Comparison of ENCODE assay signal across 8 mouse cellular contexts in the genomic region with DNA sequence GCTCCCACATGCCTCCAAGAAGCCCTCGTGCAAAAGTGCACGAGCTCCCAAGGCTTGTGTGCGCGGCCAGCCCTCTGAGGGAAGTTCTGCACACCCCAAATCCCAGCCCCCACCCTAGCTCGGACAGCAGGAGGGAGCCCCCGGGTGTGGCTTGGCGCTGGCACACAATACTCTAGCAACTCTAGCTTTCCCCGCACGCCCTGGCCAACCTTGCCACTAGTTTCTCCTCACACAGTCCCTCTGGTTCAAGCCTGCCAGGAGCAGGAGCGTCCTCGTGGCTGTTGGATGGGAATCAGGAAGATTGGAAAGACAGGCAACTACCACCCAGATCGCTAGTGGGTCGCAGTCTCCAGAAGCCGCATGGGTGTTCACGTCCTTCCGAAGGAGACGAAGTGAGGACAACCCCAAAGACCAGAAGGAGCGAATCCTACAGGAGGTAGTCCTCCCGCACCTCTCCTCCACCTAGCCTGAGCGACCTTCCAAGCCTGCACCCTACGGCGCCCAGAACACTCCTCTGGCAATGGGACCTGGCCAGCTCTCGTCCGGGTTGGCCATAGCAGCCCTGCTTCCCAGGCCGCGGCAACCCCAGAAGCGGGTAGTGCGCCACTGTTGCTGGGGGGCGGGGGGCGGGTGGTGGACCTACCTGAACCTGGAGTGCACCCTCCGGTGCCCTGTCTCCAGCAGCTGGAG.
A peak's percentile ranks its signal among the peaks of the same experiment; 100 is the strongest.
DNase-seq lines count a peak whose midpoint lies in the region; ATAC-seq lines count a peak whose summit lies in the region.

No protein-coding gene starts in this region.

- peak; percentile 12 for DNase-seq in layer of hippocampus, adult 11-12 months (ENCODE audit: low spot score)
- DNase-seq in layer of hippocampus, adult 9-11 months: no peak
- DNase-seq in cerebellum, postnatal 25 days: peak; percentile 53
- DNase-seq in frontal cortex, postnatal 36 days (ENCODE audit: low spot score in 2 of 2): peak; percentile 22 to 28
- DNase-seq in intestine, embryonic 14.5 days (ENCODE audit: low spot score): peak; percentile 64
- DNase-seq in limb, embryonic 11.5 days (ENCODE audit: low spot score): peak; percentile 22

- peak; percentile 74 for ATAC-seq in intestine, embryonic 14.5 days (replicated peaks; ENCODE audit: low FRiP score, low TSS enrichment, low read depth)
- ATAC-seq in limb, embryonic 11.5 days (ENCODE audit: insufficient number of reproducible peaks, low FRiP score, low TSS enrichment, low read depth): no peak; the same call in 1 of the 2 replicates
- peak; percentile 78 for ATAC-seq in midbrain, embryonic 12.5 days (ENCODE audit: low FRiP score, low read depth)
- peak; percentile 72 for ATAC-seq in stomach, embryonic 14.5 days (ENCODE audit: insufficient number of reproducible peaks, insufficient read depth, low FRiP score, low read depth)

- no peaks in the 10 kb centered on the region for H3K27me3 ChIP-seq in intestine, embryonic 14.5 days (replicated peaks; ENCODE audit: control insufficient read depth, insufficient read depth, low read length)
- H3K27me3 ChIP-seq in limb, embryonic 11.5 days (ENCODE audit: control insufficient read depth, insufficient read depth, low read length): no peaks in the 10 kb centered on the region
- H3K27me3 ChIP-seq in midbrain, embryonic 12.5 days: no peaks in the 10 kb centered on the region
- no peaks in the 10 kb centered on the region for H3K27me3 ChIP-seq in stomach, embryonic 14.5 days (ENCODE audit: control insufficient read depth, insufficient read depth, low read length)

- H3K4me3 ChIP-seq in intestine, embryonic 14.5 days (ENCODE audit: low read depth, low read length): peak overlapping the region; percentile 40
- peak overlapping the region; percentile 31 for H3K4me3 ChIP-seq in limb, embryonic 11.5 days (ENCODE audit: low read depth, low read length)
- H3K4me3 ChIP-seq in midbrain, embryonic 12.5 days: peak overlapping the region; percentile 46
- H3K4me3 ChIP-seq in stomach, embryonic 14.5 days (ENCODE audit: low read depth, low read length): peak overlapping the region; percentile 36

- peak overlapping the region; percentile 63 for H3K4me2 ChIP-seq in intestine, embryonic 14.5 days (ENCODE audit: low read length)
- peak overlapping the region; percentile 63 for H3K4me2 ChIP-seq in limb, embryonic 11.5 days (ENCODE audit: low read depth, severe bottlenecking)
- peak overlapping the region; percentile 68 for H3K4me2 ChIP-seq in midbrain, embryonic 12.5 days (replicated peaks)
- peak overlapping the region; percentile 57 for H3K4me2 ChIP-seq in stomach, embryonic 14.5 days (replicated peaks; ENCODE audit: low read depth, low read length)

- no peaks in the 10 kb centered on the region for H3K9me3 ChIP-seq in intestine, embryonic 14.5 days (ENCODE audit: control insufficient read depth, low read length)
- H3K9me3 ChIP-seq in limb, embryonic 11.5 days (ENCODE audit: control insufficient read depth, low read length): no peaks in the 10 kb centered on the region
- no peaks in the 10 kb centered on the region for H3K9me3 ChIP-seq in midbrain, embryonic 12.5 days
- H3K9me3 ChIP-seq in stomach, embryonic 14.5 days (ENCODE audit: control insufficient read depth, low read depth, low read length): no peaks in the 10 kb centered on the region

- WGBS in intestine, embryonic 14.5 days: 13% methylated on average over 30 of the region's 31 CpGs
- 17% methylated on average over 26 of the region's 31 CpGs for WGBS in limb, embryonic 11.5 days
- 15% methylated on average over 25 of the region's 31 CpGs for WGBS in midbrain, embryonic 12.5 days
- 16% methylated on average over 31 of the region's 31 CpGs for WGBS in stomach, embryonic 14.5 days

- no peaks in the 10 kb centered on the region for H3K4me1 ChIP-seq in intestine, embryonic 14.5 days (replicated peaks; ENCODE audit: control insufficient read depth, insufficient read depth, low read length)
- H3K4me1 ChIP-seq in limb, embryonic 11.5 days (ENCODE audit: control insufficient read depth, insufficient read depth, low read length): no peaks in the 10 kb centered on the region
- H3K4me1 ChIP-seq in midbrain, embryonic 12.5 days: no peaks in the 10 kb centered on the region
- no peaks in the 10 kb centered on the region for H3K4me1 ChIP-seq in stomach, embryonic 14.5 days (ENCODE audit: control insufficient read depth, insufficient read depth, low read length)

- peak overlapping the region; percentile 32; the same call in 1 of the 2 replicates for H3K9ac ChIP-seq in intestine, embryonic 14.5 days (ENCODE audit: low read length)
- H3K9ac ChIP-seq in limb, embryonic 11.5 days (ENCODE audit: low read length): no peak overlapping the region
- 0 out of 2 replicates have a peak overlapping the region, but pooled peaks have one; percentile 31 for H3K9ac ChIP-seq in midbrain, embryonic 12.5 days (replicated peaks)
- no peak overlapping the region for H3K9ac ChIP-seq in stomach, embryonic 14.5 days (replicated peaks; ENCODE audit: low read depth, low read length)

- no peak overlapping the region for H3K27ac ChIP-seq in intestine, embryonic 14.5 days (ENCODE audit: low read depth)
- no peak overlapping the region for H3K27ac ChIP-seq in limb, embryonic 11.5 days (replicated peaks; ENCODE audit: low read depth, low read length)
- H3K27ac ChIP-seq in midbrain, embryonic 12.5 days (replicated peaks): no peak overlapping the region
- H3K27ac ChIP-seq in stomach, embryonic 14.5 days (ENCODE audit: low read length): no peak overlapping the region

- H3K36me3 ChIP-seq in intestine, embryonic 14.5 days (ENCODE audit: control insufficient read depth, insufficient read depth, low read length): no peaks in the 10 kb centered on the region
- H3K36me3 ChIP-seq in limb, embryonic 11.5 days (ENCODE audit: control insufficient read depth, insufficient read depth, low read length): no peaks in the 10 kb centered on the region
- no peaks in the 10 kb centered on the region for H3K36me3 ChIP-seq in midbrain, embryonic 12.5 days
- H3K36me3 ChIP-seq in stomach, embryonic 14.5 days (ENCODE audit: control insufficient read depth, insufficient read depth, low read length): no peaks in the 10 kb centered on the region

Comparison
In these comparisons a context has a peak if more than half of its experiments do, and no peak if none do; other contexts are left out.
1. H3K9ac ChIP-seq: peak in intestine, embryonic 14.5 days (single experiment) and midbrain, embryonic 12.5 days (single experiment); none in limb, embryonic 11.5 days (single experiment) and stomach, embryonic 14.5 days (single experiment).
2. Peak in every context shown above with its lines, with median percentiles within 50 percentile points of each other: H3K4me2 ChIP-seq and H3K4me3 ChIP-seq.